Mouse (Mus musculus): ENCODE results near the gene Ndufaf3.

- TF ChIP-seq CTCF (IDR thresholded peaks at IDR 0.05; ENCODE audit: borderline replicate concordance, extremely low read depth, insufficient read depth, insufficient read length) (no peak), POLR2A (IDR thresholded peaks at IDR 0.05; ENCODE audit: borderline replicate concordance, extremely low read depth, insufficient read depth, insufficient read length, poor library complexity, severe bottlenecking) (no peak)
These were observed 34.8 kb upstream of the Ndufaf3 start for GRCm38 (mm10) chr9:108601986-108602385.
